Mouse (Mus musculus) embryo, embryonic 10 days (tissue): ENCODE data around the gene Nrbp1.

ENCODE experiments used
- DNase-seq: peaks from one replicate; pipeline ENCODE4 v3.0.0-alpha.2; 2015; ENCODE audit warnings: low spot score

Nrbp1 gene

DNA sequence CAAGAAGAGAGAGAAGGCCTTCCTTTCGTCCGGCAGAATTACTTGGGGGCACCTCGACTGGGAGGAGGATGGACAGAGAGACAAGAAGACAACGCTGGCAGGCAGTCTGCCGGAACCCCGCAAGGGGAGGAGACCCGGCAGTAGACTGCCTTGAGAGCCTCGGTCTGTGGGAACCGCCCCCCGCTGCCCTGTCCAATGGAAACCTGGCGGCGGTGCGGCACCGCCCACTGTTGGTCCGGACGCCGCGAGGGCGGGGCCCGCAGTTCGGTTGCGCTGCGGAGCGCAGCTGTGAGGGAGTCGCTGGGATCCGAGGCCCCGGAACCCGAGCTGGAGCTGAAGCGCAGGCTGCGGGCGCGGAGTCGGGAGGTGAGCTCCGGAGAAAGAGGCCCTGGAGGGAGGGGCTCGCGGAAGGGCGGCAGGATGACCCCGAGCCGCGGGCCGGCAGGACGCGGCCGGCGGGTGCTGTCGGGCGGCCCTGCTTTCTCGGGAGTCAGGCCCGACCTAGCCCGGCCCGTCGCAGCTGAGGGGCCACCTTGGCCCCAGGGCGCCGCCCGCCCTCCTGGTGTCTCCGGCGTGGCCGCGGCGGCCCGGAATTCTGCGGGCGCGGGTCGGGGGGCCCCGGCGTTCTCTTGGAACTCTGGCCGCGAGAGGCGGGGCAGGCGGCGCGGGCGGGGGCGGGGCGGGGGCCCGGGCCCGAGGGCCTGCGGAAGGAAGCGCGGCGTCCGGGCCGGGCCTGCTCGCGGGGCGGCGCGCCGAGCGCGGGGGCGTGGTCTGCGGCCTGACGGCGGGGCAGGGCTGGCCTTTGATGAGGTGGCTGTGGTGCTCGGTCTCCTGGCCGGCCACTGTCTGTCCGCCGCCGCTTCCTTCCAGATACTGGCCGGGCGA lies at the start of gene Nrbp1, which contains the start of gene Gm9970:
TSS of gene Nrbp1 (plus strand) at position 228 of the 885 bp plus-strand sequence.
TSS of gene Gm9970 (minus strand) at position 596 of the 885 bp plus-strand sequence.
- DNase-seq: peak; percentile 97

DNA sequence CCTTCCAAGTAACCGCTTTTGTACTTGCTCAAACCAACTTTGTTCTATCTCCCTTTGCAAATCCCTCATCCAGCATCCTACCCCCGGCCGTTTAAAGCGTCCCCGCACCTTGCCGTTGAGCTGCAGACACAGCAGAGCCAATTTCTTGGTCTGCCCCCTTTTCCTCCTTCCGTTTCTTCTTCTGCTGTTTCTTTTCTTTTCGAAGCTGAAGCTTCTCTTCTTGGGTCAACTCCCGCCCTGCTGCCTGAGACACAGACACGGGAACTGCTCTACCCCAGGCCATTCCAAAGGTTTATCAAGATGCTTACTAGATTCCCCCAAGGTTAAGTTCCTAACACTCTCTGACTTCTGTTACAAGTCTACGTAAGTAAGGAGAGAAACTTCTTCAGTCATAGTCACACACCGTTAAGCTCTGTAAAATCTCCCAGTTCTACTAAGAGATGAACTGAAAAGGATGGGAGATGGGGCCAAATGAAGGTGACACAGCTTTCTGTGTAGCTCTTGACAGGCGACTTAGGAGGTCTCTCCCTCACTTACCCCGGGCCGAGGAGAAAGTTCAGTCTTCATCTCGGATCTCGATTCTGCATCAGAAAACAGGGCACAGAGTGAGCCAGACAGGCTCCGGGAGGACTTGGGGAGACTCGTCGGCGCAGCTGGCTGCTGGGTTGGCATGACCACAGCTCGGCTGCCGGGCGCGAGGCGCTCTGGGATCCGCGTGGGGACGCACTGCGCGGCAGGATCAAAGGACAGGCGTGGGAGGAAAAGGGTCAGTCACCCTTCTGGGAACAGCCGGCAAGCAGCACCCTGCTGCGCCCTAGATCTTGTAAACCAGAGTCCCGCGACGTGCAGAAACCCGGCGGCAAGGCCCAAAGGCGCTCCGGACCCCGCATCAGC lies 48.4 kb upstream of the Nrbp1 start:
- peak; percentile 78 for DNase-seq

DNA sequence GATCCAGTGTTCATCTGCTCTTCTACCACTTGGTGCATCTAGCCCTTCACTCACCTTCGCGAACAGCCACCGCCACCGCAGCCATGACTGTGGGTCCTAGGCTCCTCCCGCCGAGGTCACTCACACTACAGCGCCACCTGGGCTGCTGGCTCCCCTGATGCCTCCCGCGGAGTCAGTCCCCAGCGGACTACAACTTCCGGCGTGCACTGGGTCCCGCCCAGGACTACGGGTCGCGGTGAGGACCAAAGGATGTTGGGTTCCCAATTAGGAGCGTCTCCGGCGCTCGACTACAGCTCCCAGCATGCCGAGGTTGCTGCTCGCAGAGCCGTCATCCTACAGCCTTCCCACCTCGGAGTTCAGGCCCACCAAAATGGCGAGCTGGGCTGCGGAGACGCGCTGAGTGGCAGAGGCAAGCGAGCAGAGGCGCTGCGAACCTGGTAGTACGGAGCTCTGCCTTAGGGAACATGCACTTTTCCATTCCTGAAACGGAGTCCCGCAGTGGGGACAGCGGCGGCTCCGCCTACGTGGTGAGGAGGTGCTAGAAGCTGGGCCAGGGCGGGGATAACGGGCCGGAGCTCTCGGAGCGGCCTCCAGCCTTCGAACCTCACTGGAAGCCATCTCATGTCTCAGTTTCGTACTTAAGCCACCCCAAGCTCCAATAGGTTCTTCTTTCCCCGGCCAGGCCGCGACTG lies 47.6 kb upstream of the Nrbp1 start, which contains the start of the genes Snx17 and Eif2b4:
TSS of gene Snx17 (plus strand) at position 289 of the 692 bp plus-strand sequence.
TSS of gene Eif2b4 (minus strand) at position 492 of the 692 bp plus-strand sequence.
- DNase-seq: peak; percentile 99

DNA sequence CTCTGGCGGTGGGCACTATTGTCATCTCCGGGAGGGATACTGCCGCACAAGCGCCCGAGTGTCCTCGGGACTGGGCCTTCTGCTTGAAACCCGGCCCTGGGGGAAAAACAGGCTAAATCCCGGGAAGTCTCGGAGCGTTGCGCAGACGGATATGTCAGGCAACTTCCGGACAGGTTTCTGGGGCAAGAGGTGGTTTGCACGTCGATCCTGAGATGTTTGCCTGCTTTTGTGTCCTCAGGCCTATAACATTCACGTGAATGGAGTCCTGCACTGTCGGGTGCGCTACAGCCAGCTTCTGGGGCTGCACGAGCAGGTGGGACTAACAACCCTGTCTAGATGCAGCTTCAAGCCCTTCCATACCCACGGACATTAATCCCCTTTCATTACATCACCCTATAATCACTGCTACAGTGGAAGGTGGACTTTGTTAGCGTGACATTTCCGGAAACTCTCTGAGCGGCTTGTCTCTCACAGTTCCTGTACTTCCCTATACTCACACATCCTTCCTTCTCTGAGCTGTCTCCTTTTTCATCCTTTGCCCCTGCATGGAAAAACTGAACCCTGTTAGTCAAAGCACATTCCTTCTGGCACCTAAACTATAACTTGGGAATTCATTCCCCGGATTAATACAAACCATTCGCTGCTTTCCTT lies 46.9 kb upstream of the Nrbp1 start:
- no peak for DNase-seq

DNA sequence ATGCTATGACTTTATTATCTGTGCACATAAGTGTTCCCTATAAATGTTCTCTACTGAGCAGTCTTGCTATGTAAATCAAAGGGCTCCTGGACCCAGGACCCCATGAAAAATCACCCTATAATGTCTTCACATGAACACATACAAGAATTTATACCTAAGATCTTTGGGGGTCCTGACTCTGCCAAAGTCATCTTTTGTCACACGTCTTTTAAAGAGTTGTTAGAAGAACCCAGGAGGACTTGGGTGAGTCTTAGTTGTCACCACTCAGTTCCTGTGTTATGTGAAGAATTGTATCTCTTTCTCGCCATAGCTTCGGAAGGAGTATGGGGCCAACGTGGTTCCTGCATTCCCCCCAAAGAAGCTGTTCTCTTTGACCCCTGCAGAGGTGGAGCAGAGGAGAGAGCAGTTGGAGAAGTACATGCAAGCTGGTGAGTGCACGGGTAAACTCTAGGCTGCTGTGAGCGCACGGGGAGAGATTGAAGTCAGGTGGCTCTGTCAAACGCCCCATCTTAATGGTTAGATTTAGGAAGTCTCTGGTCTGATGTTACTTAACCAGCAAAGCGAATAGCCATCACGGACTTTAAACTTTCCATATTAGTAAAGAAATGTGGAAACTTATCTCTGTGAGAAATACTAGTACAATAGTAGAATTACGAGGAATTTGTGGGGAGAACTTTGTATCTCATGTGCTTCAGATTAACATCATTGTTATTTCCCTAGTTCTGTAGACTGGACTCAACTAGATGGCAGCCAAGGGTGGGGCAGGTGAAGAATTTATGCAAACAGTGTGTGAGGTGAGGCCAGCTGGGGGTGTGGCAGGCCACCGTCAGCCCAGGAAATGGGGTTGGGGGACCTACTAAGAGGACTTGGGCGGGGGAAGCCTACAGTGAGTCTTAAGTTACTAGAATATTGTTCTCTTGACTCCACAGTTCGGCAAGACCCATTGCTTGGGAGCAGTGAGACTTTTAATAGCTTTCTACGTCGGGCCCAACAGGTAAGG lies 45.9 kb upstream of the Nrbp1 start:
- DNase-seq: no peak

DNA sequence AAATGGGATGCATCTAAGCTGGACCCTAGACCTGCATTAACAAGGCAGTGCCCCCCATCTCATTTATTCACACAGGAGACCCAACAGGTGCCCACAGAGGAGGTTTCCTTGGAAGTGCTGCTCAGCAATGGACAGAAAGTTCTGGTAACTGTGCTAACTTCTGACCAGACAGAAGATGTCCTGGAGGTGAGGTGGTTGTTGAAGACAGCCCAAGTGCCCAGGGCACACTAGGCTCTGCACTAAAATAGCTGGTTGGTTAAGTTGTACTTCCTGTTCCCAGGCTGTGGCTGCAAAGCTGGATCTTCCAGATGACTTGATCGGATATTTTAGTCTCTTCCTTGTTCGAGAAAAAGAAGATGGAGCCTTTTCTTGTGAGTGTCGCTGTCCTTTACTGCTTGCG lies 45.0 kb upstream of the Nrbp1 start:
- DNase-seq: no peak

DNA sequence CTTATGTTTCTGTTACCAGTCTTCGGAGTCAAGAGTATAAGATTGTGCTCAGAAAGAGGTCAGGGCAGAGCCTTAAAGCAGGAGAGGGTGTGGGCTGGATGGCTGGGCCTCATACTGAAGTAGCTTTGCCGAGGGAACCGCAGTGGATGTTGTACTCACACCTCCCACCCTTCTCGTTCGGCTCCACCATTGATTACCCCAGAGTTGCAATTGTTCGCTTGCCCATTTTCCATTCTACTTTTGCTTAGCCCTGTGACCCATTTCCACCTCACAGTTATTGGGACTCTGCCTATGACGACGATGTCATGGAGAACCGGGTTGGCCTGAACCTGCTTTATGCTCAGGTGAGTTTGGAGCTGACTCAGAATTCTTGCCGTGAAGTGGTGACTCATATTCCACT lies 44.5 kb upstream of the Nrbp1 start:
- DNase-seq: no peak

DNA sequence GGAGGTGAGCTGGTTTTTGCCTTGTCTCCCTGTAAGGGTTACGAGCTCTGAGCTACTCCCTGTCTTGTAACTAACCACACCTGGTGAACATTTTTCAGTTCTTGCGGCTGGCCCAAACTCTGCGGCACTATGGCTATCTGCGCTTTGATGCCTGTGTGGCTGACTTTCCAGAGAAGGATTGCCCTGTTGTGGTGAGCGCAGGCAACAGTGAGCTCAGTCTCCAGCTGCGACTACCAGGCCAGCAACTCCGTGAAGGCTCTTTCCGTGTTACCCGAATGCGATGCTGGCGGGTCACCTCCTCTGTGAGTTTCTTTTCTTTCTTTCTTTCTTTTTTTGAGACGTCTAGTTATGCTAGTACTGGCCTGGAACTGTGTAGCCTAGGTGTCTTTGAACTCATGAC lies 43.6 kb upstream of the Nrbp1 start:
- no peak for DNase-seq

DNA sequence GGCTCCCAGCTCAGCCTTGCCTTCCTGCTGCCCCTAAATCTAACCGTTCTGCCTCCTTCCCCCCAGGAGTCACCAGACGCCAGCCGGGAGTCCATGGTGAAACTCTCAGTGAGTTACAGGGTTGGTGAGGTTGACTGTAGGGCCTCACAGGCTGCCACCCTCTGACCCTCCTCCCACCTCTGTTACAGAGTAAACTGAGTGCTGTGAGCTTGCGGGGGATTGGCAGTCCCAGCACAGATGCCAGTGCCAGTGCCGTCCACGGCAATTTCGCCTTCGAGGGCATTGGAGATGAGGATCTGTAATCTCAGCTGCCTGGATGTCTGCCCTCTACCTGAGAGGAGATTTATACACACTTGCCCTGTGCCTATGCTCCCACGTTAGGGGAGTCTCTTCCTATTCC lies 42.5 kb upstream of the Nrbp1 start:
- DNase-seq: no peak

DNA sequence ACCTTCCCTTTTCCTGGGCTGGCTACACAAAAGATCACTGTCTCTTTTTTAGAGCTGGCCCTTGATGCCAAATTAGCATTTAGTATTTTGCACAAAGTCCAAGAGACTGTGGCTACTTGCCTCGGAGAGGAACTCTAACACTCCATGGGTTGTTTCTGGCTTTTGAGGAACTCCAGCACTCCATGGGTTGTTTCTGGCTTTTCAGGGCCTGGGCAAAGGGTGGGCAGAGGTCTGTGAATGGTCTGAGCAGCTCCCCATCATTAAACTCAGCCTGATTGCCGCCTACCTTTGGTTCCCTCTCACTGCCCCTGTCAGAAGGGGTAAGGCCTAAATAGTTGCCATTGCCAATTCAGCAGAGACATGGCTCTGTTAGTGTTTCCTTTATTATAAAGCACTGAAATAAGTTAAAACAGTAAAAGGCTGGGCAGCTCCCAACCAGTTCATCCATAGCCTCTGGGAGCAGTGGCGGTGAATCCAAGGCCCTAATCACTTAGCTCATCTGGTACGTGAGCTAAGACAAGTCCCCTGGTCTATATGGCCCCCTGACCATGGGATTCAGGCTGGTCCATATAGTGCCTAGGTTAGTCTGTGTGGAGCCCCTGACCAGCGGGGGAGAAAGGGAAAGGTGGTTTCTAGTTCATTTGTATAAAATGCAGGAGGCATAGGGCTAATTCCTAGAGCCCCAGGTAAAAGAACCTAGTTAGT lies 41.9 kb upstream of the Nrbp1 start:
- no peak for DNase-seq

DNA sequence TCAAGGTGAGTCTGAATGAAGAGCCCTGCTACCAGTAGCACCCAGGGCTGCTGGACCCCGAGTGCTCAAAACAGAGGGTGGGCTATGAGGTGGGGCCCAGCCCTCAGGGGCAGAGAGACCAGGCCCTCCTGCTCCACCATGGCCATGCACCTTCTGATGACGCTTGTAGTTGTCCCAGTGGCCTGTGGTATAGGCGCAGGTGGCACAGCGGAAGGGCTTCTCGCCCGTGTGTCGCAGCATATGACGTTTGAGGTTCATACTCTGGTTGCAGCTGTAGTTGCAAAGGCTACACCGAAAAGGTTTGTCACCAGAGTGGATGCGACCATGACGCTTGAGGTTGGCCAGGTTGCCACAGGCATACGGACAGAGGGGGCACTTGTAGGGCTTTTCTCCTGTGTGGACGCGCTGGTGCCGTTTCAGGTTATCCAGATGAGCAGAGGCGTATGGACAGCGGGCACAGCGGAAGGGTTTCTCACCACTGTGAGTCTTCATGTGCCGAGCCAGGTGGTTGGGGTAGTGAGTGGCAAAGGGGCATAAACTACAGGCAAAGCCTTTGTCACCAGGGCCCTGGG lies 41.3 kb upstream of the Nrbp1 start:
- DNase-seq: no peak

DNA sequence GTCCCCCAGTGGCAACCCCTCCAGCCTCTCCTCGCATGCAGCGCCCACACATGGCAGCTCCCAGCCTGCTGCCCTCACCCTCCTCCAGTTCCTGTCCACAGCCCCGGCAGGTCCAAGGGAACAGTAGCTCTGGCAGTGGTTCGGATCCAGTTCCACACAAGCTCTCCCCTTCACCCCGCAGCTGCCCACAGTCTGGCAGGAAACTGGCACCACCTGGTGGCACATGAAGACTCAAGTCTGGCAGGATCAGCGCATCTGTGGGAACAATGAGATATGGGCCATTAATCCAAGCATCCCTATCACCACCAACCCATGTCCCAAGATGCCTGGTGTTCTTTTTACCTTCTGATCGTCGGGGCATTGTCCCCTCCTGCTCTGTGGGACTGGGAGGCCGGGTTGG lies 40.8 kb upstream of the Nrbp1 start:
- no peak for DNase-seq

DNA sequence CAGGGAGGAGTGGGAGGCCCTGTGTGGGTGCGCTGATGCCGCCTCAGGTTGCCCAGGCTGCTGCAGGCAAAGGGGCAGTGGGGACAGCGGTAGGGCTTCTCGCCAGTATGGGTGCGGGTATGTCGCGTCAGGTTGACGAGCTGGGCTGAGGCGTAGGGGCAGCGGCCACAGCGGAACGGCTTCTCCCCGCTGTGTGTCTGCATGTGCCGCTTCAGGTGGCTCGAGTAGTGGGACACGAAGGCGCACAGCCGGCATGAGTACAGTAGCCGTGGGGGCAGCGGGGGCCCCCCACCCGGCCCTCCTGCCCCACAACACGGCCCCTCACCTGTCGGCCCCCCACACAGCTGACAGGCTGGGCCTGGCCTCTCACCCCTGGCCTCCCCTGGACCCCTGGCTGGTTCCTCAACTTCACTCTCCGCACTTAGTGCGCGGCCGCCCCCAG lies 40.3 kb upstream of the Nrbp1 start:
- DNase-seq: no peak

DNA sequence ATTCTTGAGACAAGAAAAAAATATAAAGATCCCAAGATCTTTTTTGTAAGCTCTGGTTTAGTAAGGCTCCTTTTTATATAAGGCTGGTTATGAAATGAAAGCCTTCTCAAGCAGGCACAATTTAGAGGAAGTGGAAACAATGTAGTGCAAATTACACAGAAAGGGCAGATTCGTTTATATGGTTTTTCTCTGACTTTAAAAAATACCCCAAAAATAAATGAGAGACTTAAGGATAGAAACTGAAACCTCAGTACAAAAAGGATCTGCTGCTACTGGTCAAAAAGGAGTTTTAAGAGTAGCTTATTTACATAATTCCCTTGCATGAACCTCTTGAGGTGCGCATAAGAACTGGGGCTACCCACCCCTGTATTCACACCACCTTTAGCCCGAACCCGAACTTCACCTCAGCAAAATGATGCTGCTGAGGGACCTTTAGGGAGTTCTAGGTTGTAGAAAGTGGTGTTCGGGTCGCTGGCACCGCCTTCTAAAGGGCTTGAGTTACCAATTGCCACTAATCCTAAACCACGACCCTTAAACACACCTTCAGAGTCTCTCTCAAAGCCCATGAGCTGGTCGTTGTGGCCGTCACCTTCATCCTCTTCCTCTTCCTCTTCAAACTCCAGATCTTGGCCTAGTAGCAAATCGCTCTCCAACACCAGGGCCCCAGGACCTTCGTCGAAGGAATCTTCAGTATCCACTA lies 39.5 kb upstream of the Nrbp1 start:
- no peak for DNase-seq

DNA sequence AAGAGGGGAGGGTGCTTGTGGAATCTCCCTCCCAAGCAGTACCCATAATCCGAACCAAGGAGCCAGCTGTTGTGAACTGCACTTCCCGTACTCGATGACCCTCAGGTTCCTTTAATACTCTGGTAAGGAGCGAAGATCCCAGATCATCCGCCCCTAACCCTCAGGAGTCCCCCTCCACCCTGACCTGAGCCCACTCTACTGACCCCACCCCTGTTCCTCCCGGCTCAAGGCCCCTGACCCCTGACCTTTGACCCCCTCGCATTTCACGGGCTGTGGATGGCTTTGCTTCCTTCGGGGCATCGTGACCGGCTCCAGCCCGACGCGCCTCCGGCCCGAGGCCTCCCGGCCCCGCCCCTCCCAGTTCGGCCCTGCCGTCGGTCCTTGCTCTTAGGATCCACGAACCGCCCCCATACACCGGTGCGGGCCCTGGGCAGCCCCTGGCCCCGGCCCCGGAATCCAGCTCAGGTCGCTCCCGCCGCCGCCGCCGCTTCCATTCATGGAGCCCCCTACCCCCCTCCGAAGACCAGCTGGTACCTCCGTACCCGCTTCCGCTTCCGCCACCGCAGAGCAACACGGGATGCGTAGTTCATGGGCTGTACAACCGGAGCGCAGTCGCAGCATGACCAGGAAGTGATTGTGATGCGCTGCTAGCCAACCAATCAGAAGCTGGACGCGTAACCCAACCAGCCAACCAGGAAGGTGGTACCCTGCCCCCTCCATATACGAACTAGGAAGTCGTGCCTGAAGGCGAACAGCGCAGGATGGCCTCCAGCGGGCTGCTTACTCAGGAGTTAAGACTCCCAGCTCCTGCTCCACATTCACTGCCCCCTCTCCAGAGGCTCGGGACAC lies 38.7 kb upstream of the Nrbp1 start, which contains the start of gene Zfp513:
TSS of gene Zfp513 (minus strand) at position 562 of the 849 bp plus-strand sequence.
- peak; percentile 99 for DNase-seq

DNA sequence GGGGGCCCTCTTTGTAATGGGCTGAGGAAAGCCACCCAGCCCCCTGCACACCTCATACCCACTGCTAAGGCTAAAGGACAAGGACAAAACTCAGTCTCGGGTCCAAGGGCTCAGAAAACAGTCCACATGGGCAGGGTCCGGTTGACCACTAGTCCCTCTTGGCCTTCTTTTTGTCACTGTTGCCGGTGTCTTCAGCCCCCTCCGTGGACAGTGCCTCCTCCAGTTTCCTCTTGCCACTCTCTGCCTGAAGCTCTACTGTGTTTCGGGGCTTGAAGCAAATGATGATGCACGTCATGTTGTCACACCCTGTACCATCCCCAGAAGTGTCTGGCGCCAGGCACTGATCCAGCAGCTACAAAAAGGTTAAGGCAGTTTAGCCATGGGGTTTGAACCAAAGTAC lies 37.7 kb upstream of the Nrbp1 start:
- DNase-seq: no peak

DNA sequence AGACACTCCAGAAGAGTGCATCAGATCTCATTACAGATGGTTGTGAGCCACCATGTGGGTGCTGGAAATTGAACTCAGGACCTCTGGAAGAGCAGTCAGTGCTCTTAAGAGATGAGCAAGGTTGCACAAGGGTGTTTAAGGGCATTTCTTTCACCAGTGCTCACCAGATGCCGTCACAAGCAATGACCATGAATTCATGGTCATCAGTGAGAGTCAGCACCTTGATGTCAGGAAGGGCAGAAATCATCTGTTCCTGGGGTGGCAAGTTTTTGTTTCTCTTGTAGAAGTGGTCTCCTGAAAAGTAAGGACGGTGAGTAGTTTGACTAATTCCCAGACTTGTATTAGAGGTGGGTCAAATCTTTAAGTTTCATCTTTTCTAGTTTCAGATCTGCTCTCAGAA lies 36.8 kb upstream of the Nrbp1 start:
- no peak for DNase-seq

DNA sequence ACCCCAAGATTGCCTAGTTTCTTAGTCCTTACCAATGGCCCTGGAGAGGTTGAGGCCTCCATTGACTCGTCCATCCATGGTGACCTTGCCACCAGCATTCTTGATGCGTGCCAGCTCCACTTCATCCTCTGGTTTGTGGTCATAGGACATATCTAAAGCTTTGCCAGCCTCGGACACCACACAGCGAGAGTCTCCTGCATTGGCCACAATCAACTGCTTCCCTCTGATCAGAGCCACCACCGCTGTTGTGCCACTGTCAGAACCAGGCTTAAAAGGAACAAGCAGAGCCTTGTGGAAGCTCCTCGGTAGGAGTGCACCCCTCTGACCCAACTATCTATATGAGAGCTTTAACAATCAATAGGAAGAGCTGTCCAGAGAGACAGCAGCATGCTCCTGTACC lies 36.2 kb upstream of the Nrbp1 start:
- DNase-seq: no peak
